Mouse (Mus musculus) hindbrain, postnatal 0 days (tissue): ENCODE results near the gene Elk4. TPM values are rescaled to one million over a fixed set of nuclear protein-coding genes. Genes with fewer than 3 reads are reported as not detected.

Experiments
- ATAC-seq: fragments of 200-750 bp; cut with Nextera tagmentation; 2 replicates; pipeline ENCODE4 v1.8.0; 2017; ENCODE audit warnings: mild to moderate bottlenecking, moderate TSS enrichment, moderate library complexity
- DNase-seq: peaks from one replicate; pipeline ENCODE4 v3.0.0-alpha.2; 2015; ENCODE audit warnings: low spot score
- H3K27ac ChIP-seq: fragments of 300-500 bp; sonication (generic); 2 replicates; pipeline ENCODE4 v1.5.1; 2014; ENCODE audit warnings: mild to moderate bottlenecking
- H3K27me3 ChIP-seq: fragments of 300-500 bp; sonication (generic); 2 replicates; pipeline ENCODE4 v1.6.1; 2014; ENCODE audit warnings: low read length, mixed read lengths; ENCODE audit not compliant: insufficient read depth
- H3K36me3 ChIP-seq: fragments of 300-500 bp; sonication (generic); 2 replicates; pipeline ENCODE4 v1.6.1; 2014; ENCODE audit warnings: low read length, mixed read lengths; ENCODE audit not compliant: insufficient read depth
- H3K4me1 ChIP-seq: fragments of 300-500 bp; sonication (generic); 2 replicates; pipeline ENCODE4 v1.6.1; 2014; ENCODE audit warnings: antibody characterized with exemption, low read length, mixed read lengths; ENCODE audit not compliant: insufficient read depth
- H3K4me2 ChIP-seq: fragments of 300-500 bp; sonication (generic); 2 replicates; pipeline ENCODE4 v1.6.1; 2014; ENCODE audit warnings: low read depth, mild to moderate bottlenecking, low read length, moderate library complexity, mixed read lengths
- H3K4me3 ChIP-seq: fragments of 300-500 bp; sonication (generic); 2 replicates; pipeline ENCODE4 v1.5.1; 2014; ENCODE audit warnings: low read length
- H3K9ac ChIP-seq: fragments of 300-500 bp; sonication (generic); replicated peaks from 2 replicates; pipeline ENCODE4 v1.6.1; 2014; ENCODE audit warnings: mild to moderate bottlenecking, low read length, moderate library complexity, mixed read lengths
- H3K9me3 ChIP-seq: fragments of 300-500 bp; sonication (generic); 2 replicates; pipeline ENCODE4 v1.6.1; 2016; ENCODE audit warnings: low read length, mixed read lengths
- CTCF ChIP-seq: IDR thresholded peaks from 2 replicates; pipeline ENCODE4 v1.5.1; 2016; ENCODE audit warnings: antibody characterized with exemption, control low read depth, low read depth
- WGBS: fragments of 180-500 bp; shearing (Covaris S2); extraction: QIAGEN DNeasy Blood & Tissue Kit; methylation state at CpG from one replicate; pipeline ENCODE4 v1.1.7; 2014; 5-methylcytosine and 5-hydroxymethylcytosine counted together
- polyA plus RNA-seq: library from polyadenylated mRNA; unstranded; fragments of >200 nt; fragmentation: Nextera tagmentation; extraction: Ambion mirVana; gene quantifications from 2 replicates; pipeline ENCODE4 v1.2.1, GENCODE M21; 2015
- total RNA-seq: library from RNA; depleted of rRNA; stranded (reverse); fragments of >200 nt; gene quantifications from 2 replicates; pipeline ENCODE4 v1.2.3, GENCODE M21; 2014; rRNA removed

The Elk4 gene
- 18.8 and 22.4 TPM in 2 replicates for total RNA-seq
- polyA plus RNA-seq = 8.0 and 8.2 TPM in 2 replicates

DNA sequence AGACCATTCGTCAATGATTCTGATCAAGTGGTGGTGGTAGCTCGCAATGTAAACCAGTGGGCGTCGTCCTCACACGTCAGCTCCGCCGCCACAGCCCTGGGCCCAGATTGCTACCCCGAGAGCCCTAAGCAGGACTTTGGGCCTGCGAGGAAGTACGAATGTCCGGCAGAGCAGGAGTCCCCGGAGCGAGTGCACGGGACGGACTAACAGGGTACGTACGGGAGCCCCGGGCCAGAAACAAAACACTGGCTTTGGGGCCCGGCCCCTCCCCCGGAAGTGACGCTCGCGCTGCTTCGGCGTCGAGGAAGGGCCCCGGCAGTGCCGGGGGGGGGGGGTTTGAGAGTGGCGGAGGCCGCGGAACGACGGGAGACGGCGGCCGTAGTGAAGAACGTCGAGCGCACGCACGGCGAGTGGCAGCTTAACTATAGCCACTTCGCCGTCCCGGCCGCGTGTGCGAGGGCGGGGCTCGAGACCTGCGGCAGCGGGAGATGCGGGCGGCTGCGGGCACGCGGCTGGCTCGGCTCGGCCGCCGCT, at the start of gene Elk4:
Gene Elk4, plus strand, starts transcription at position 326 of the 534 bp plus-strand sequence.
- peak within 1 kb of the TSS; percentile 98 for H3K27ac ChIP-seq
- no peaks in the 10 kb centered on the region for H3K9me3 ChIP-seq
- peak within 1 kb of the TSS; percentile 66 for H3K4me2 ChIP-seq
- no peaks in the 10 kb centered on the region for H3K36me3 ChIP-seq
- DNase-seq = peak; percentile 95
- WGBS = under 1% methylated on average over 50 of the region's 61 CpGs
- peak; percentile 27 for TF ChIP-seq CTCF
- peaks cover 15% of the 10 kb centered on the region for H3K4me1 ChIP-seq
- H3K9ac ChIP-seq = peak within 1 kb of the TSS; percentile 94
- peak within 1 kb of the TSS; percentile 92 for H3K4me3 ChIP-seq
- no peaks in the 10 kb centered on the region for H3K27me3 ChIP-seq
- ATAC-seq = peak; percentile 91

GRCm38 (mm10) chr1:131961004-131961403, 46.4 kb upstream of the Elk4 start:
- Histone ChIP-seq H3K4me2 (no peak overlapping the region), H3K4me3 (no peak overlapping the region), H3K4me1 (peaks cover 6% of the 10 kb centered on the region), H3K9me3 (no peaks in the 10 kb centered on the region), H3K36me3 (no peaks in the 10 kb centered on the region), H3K27ac (no peak overlapping the region), H3K27me3 (0 out of 2 replicates have a peak, but pooled peaks cover 3% of the 10 kb centered on the region), H3K9ac (no peak overlapping the region)
- 60% methylated on average over 2 of the region's 2 CpGs for WGBS
- no peak for TF ChIP-seq CTCF
- ATAC-seq (no peak), DNase-seq (no peak)

- H3K27me3 ChIP-seq = 0 out of 2 replicates have a peak, but pooled peaks cover 3% of the 10 kb centered on the region
- no peak for DNase-seq
- no peaks in the 10 kb centered on the region for H3K36me3 ChIP-seq
- no peak for TF ChIP-seq CTCF
- peak within 1 kb of the TSS; percentile 29 for H3K9ac ChIP-seq
- no peak within 1 kb of the TSS for H3K27ac ChIP-seq
- H3K4me1 ChIP-seq = peaks cover 6% of the 10 kb centered on the region
- no peaks in the 10 kb centered on the region for H3K9me3 ChIP-seq
- peak within 1 kb of the TSS; percentile 90 for H3K4me2 ChIP-seq
- 0% methylated on average over 31 of the region's 35 CpGs for WGBS
- peak; percentile 38; the same call in 1 of the 2 replicates for ATAC-seq
- peak within 1 kb of the TSS; percentile 51 for H3K4me3 ChIP-seq
Measured at GRCm38 (mm10) chr1:131962606-131963084, 44.8 kb upstream of the Elk4 start, which contains the start of gene Slc45a3. TSS of gene Slc45a3 (plus strand) at chr1:131962967.

GRCm38 (mm10) chr1:131963085-131963951, 44.1 kb upstream of the Elk4 start:
- Histone ChIP-seq H3K36me3 (no peaks in the 10 kb centered on the region), H3K27ac (no peak overlapping the region), H3K4me2 (peak overlapping the region; percentile 90), H3K4me1 (peaks cover 6% of the 10 kb centered on the region), H3K4me3 (peak overlapping the region; percentile 51), H3K27me3 (0 out of 2 replicates have a peak, but pooled peaks cover 3% of the 10 kb centered on the region), H3K9ac (peak overlapping the region; percentile 29), H3K9me3 (no peaks in the 10 kb centered on the region)
- DNase-seq (no peak), ATAC-seq (peak; percentile 72)
- no peak for TF ChIP-seq CTCF
- WGBS = 1% methylated on average over 45 of the region's 76 CpGs

DNA sequence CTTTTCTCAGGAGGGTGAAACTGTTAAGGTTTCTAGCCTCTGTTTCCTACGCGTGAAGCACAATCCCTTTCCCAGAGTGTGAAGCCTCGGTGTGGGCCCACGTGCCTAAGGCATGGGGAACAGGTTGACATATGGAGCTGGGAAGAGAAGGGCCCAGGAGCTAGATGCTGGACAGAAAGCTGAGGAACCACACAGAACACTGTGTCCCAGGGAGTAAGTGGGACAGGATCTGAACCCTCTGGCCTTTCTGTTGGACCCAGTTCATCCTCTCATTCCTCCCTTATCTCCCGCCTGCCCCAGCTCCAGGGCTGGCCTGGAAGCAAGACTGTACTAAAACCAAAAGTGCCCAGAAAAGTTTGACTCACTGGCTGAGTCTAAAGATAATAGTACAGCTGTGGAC, 43.3 kb upstream of the Elk4 start:
- no peak for ATAC-seq
- Histone ChIP-seq H3K9ac (no peak overlapping the region), H3K27ac (no peak overlapping the region), H3K27me3 (0 out of 2 replicates have a peak, but pooled peaks cover 3% of the 10 kb centered on the region), H3K4me1 (peaks cover 6% of the 10 kb centered on the region), H3K4me2 (no peak overlapping the region; the same call in 1 of the 2 replicates), H3K9me3 (no peaks in the 10 kb centered on the region), H3K4me3 (peak overlapping the region; percentile 51), H3K36me3 (no peaks in the 10 kb centered on the region)
- DNase-seq = no peak
- no peak for TF ChIP-seq CTCF
- WGBS = 35% methylated on average over 5 of the region's 5 CpGs

- WGBS = 74% methylated on average over 7 of the region's 7 CpGs
- Histone ChIP-seq H3K4me1 (peaks cover 6% of the 10 kb centered on the region), H3K4me2 (no peak overlapping the region), H3K27me3 (0 out of 2 replicates have a peak, but pooled peaks cover 3% of the 10 kb centered on the region), H3K27ac (no peak overlapping the region), H3K36me3 (no peaks in the 10 kb centered on the region), H3K4me3 (no peak overlapping the region), H3K9me3 (no peaks in the 10 kb centered on the region), H3K9ac (no peak overlapping the region)
- TF ChIP-seq CTCF = no peak
- ATAC-seq (no peak), DNase-seq (no peak)
Measured at GRCm38 (mm10) chr1:131964580-131964979, 42.8 kb upstream of the Elk4 start.
